Mouse (Mus musculus): Measurements from ENCODE around the gene Tmem63b. TPM values are rescaled to one million over a fixed set of nuclear protein-coding genes. Genes with fewer than 3 reads are reported as not detected.
A peak's percentile ranks its signal among the peaks of the same experiment; 100 is the strongest.

The Tmem63b gene
- polyA plus RNA-seq, 1 experiment from 2014 or later = 108 TPM

DNA sequence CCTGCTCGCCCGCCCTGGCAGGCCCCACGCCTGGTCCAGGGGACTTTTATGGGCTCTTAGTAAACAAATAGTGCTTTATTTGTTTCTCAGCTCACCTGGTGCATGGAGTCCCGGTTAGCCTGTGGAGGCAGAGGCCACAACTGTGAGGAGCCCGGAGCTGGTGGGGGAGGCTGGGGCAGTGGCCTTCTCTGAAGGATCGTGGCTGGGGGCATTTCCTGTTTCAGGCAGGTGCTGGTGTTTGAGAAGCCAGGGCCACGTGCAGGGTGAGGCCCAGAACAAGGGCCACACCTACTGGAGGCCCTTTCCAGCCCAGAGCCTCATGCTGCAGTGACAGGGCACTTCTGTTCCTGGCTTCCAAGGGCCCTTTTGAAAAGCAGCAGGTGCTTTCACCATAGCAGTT is 39.5 kb upstream of the Tmem63b start:
- Histone ChIP-seq H3K4me2 (replicated peaks) (no peak overlapping the region), H3K36me3 (no peaks in the 10 kb centered on the region), H3K4me3 (no peak overlapping the region), H3K27me3 (replicated peaks) (no peaks in the 10 kb centered on the region), H3K27ac (no peak overlapping the region), H3K9me3 (no peaks in the 10 kb centered on the region), H3K9ac (no peak overlapping the region), H3K4me1 (peaks cover 9% of the 10 kb centered on the region; the same call in 1 of the 2 replicates)
- ATAC-seq (ENCODE audit: low FRiP score, low read depth) = no peak
- WGBS = 54% methylated on average over 7 of the region's 7 CpGs

DNA sequence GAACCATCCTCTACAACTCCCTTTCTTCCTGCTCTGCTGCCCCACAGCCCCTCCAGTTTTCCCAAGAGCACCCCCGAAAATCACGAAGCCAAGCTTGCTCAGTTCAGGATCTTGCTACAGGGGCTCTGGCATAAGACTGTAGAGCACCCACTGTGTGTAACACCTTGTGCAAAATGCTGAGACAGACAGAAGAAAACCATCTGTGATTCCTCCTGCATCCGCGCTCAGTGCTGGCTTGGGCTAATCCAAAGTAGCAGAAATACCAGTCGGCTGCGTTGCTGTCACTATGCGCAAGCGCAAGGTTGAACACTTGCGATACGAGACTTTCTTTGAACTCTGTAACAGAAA is 37.8 kb upstream of the Tmem63b start:
- no peak overlapping the region for H3K27ac ChIP-seq
- peaks cover 9% of the 10 kb centered on the region; the same call in 1 of the 2 replicates for H3K4me1 ChIP-seq
- no peak overlapping the region for H3K4me2 ChIP-seq (replicated peaks)
- H3K9me3 ChIP-seq = no peaks in the 10 kb centered on the region
- no peaks in the 10 kb centered on the region for H3K27me3 ChIP-seq (replicated peaks)
- H3K9ac ChIP-seq = no peak overlapping the region; the same call in 1 of the 2 replicates
- H3K4me3 ChIP-seq = no peak overlapping the region
- 84% methylated on average over 10 of the region's 10 CpGs for WGBS
- ATAC-seq (ENCODE audit: low FRiP score, low read depth) = peak; percentile 42; the same call in 1 of the 2 replicates
- H3K36me3 ChIP-seq = no peaks in the 10 kb centered on the region

DNA sequence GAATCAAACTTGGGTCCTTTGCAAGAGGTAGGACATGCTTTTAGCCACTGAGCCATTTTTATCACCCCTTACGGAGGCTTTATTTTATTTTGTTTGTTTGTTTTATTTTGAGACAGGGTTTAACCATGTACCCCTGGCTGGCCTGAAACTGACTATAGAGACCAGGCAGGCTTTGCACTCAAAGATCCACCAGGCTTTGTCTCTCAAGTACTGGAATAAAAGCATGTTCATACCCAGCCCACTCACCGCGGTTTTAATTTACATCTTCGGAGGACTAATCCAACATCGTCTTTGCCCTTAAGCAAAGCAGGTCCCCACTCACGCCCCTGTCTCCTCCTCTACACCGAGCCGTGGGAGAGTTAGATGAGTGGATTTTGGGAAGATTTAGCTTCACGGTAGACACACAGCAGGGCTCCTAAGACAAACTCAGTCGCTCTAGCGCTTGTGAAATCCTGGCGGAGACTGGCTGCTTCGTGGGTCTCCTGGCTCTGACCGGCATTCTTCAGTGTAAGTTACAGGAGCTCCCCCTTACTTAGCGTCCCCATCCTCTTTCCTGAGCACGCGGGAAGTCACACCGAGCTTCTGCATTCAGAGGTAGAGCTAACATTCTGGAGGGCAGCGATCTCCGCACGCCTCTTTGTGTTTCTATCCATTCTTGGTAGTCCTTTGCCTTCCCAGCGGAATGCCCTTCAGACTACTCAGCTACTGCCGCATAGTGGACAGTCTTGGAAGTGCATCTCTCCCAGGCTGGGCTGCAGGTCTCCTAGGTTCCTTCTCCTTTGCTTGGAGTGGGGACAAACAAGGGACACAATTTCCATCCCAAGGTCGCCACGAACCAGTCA is 37.2 kb upstream of the Tmem63b start:
- H3K27me3 ChIP-seq (replicated peaks) = no peaks in the 10 kb centered on the region
- H3K9ac ChIP-seq = peak overlapping the region; percentile 77
- H3K4me1 ChIP-seq = peaks cover 9% of the 10 kb centered on the region; the same call in 1 of the 2 replicates
- H3K4me2 ChIP-seq (replicated peaks) = peak overlapping the region; percentile 66
- H3K9me3 ChIP-seq = no peaks in the 10 kb centered on the region
- no peak overlapping the region; the same call in 1 of the 2 replicates for H3K27ac ChIP-seq
- 5% methylated on average over 25 of the region's 25 CpGs for WGBS
- no peaks in the 10 kb centered on the region for H3K36me3 ChIP-seq
- ATAC-seq (ENCODE audit: low FRiP score, low read depth) = peak; percentile 66
- H3K4me3 ChIP-seq = peak overlapping the region; percentile 46

DNA sequence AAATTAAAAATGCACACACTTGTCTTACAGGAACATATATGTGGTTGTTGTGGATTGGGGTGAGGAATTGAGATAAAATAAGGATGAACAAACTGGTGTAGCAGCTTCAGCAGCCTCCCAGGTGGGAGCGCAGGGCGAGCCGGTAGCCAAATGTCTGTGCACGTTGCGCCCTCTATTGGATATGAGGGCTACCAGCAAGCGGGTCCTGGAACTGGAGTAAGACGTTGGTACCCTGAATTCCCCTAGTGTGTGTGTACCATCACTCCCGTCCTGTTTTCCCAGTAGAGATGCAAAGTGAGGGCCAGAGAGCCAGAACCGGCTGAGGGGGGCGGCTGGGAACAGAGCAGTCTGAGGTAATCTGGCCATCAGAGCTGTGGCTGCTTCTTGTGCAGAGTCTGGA is 31.6 kb upstream of the Tmem63b start:
- Histone ChIP-seq H3K9ac (no peak overlapping the region), H3K9me3 (no peaks in the 10 kb centered on the region), H3K4me3 (no peak overlapping the region), H3K27ac (no peak overlapping the region), H3K4me1 (peaks cover 6% of the 10 kb centered on the region; the same call in 1 of the 2 replicates), H3K27me3 (replicated peaks) (no peaks in the 10 kb centered on the region), H3K36me3 (no peaks in the 10 kb centered on the region), H3K4me2 (replicated peaks) (no peak overlapping the region)
- 12% methylated on average over 10 of the region's 10 CpGs for WGBS
- ATAC-seq (ENCODE audit: low FRiP score, low read depth) = no peak

- no peak for ATAC-seq (ENCODE audit: low FRiP score, low read depth)
- no peaks in the 10 kb centered on the region for H3K36me3 ChIP-seq
- H3K9ac ChIP-seq = no peak overlapping the region
- no peaks in the 10 kb centered on the region for H3K27me3 ChIP-seq (replicated peaks)
- no peak overlapping the region for H3K4me3 ChIP-seq
- H3K27ac ChIP-seq = no peak overlapping the region
- 71% methylated on average over 3 of the region's 3 CpGs for WGBS
- no peaks in the 10 kb centered on the region for H3K4me1 ChIP-seq
- no peak overlapping the region for H3K4me2 ChIP-seq (replicated peaks)
- H3K9me3 ChIP-seq = no peaks in the 10 kb centered on the region
These were observed 24.8 kb upstream of the Tmem63b start for GRCm38 (mm10) chr17:45711525-45711924.

- no peaks in the 10 kb centered on the region for H3K4me1 ChIP-seq
- ATAC-seq (ENCODE audit: low FRiP score, low read depth) = no peak
- H3K36me3 ChIP-seq = no peaks in the 10 kb centered on the region
- H3K27me3 ChIP-seq (replicated peaks) = no peaks in the 10 kb centered on the region
- H3K4me2 ChIP-seq (replicated peaks) = no peak overlapping the region
- no peaks in the 10 kb centered on the region for H3K9me3 ChIP-seq
- H3K4me3 ChIP-seq = no peak overlapping the region
- H3K27ac ChIP-seq = no peak overlapping the region
- H3K9ac ChIP-seq = no peak overlapping the region
- 85% methylated on average over 8 of the region's 8 CpGs for WGBS
These were observed 23.7 kb upstream of the Tmem63b start for GRCm38 (mm10) chr17:45710407-45710806.

DNA sequence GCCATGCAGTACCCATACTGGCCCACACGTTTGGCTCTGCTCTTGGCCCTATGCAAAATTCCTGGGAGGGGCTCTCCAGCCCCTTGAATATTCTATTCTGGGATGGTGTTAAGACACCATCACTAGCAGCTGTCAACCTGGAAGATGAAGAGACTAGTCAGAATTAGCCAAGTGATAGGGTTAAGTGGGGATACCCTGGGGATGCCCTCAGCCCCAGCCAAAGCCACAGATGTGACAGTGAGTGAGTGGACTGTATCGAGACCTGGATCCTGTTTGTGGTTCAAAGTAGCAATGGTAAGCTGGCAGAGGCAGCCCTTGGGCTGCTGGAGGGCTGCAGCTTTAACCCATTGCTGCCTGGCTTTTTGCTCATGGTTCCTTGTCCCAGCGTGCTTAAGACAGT is 23.1 kb upstream of the Tmem63b start:
- no peak for ATAC-seq (ENCODE audit: low FRiP score, low read depth)
- Histone ChIP-seq H3K9ac (no peak overlapping the region), H3K4me2 (replicated peaks) (no peak overlapping the region), H3K9me3 (no peaks in the 10 kb centered on the region), H3K4me1 (no peaks in the 10 kb centered on the region), H3K27me3 (replicated peaks) (no peaks in the 10 kb centered on the region), H3K4me3 (no peak overlapping the region), H3K36me3 (no peaks in the 10 kb centered on the region), H3K27ac (no peak overlapping the region)
- 49% methylated on average over 3 of the region's 3 CpGs for WGBS

GRCm38 (mm10) chr17:45708179-45708578 is 21.5 kb upstream of the Tmem63b start:
- Histone ChIP-seq H3K4me1 (no peaks in the 10 kb centered on the region), H3K27me3 (replicated peaks) (no peaks in the 10 kb centered on the region), H3K27ac (no peak overlapping the region), H3K9me3 (no peaks in the 10 kb centered on the region), H3K36me3 (no peaks in the 10 kb centered on the region), H3K9ac (no peak overlapping the region), H3K4me3 (no peak overlapping the region), H3K4me2 (replicated peaks) (no peak overlapping the region)
- 91% methylated on average over 8 of the region's 8 CpGs for WGBS
- ATAC-seq (ENCODE audit: low FRiP score, low read depth) = no peak

DNA sequence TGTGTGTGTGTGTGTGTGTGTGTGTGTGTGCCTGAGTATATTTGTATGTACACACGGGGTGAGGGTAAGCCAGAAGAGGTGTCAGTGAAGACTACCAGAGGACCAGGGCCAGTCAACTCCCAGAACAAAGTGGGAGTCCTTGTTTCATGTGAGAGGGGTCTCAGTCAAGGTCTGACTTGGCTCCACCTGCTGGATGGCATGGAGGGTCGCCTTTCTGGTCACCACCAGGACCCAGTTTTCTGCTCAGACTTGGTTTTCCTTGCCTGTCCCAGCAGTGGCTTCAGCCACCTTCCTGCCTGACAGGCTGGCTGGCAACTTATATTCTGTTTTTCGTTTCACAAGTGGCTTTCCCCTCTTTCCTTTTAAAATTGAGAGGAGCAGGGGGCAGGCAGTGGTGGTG is 20.7 kb upstream of the Tmem63b start:
- Histone ChIP-seq H3K4me2 (replicated peaks) (no peak overlapping the region), H3K9me3 (no peaks in the 10 kb centered on the region), H3K4me3 (no peak overlapping the region), H3K9ac (no peak overlapping the region), H3K36me3 (no peaks in the 10 kb centered on the region), H3K27ac (no peak overlapping the region), H3K27me3 (replicated peaks) (no peaks in the 10 kb centered on the region), H3K4me1 (no peaks in the 10 kb centered on the region)
- ATAC-seq (ENCODE audit: low FRiP score, low read depth) = no peak
- 43% methylated on average over 3 of the region's 3 CpGs for WGBS

DNA sequence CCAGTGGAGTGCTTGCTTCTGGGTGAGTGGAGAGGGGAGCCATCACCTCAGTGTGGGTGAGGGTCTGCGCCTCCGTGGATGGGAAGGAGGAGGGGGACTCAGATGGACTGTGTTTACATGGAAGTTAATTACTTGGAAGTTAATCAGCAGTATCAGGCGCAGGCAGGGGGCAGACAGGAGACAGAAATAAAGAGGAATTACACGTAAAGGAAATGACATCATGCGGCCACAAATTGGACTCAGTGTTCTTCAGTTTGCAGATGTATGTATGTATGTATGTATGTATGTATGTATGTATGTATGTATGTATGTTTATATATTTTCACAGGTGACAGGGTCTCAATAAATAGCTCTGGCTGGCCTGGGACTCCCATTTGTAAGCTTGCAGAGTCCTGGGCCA is 20.1 kb upstream of the Tmem63b start:
- no peak overlapping the region for H3K4me3 ChIP-seq
- ATAC-seq (ENCODE audit: low FRiP score, low read depth) = no peak
- H3K9ac ChIP-seq = no peak overlapping the region
- H3K9me3 ChIP-seq = no peaks in the 10 kb centered on the region
- no peaks in the 10 kb centered on the region for H3K36me3 ChIP-seq
- H3K27ac ChIP-seq = no peak overlapping the region
- no peak overlapping the region for H3K4me2 ChIP-seq (replicated peaks)
- H3K27me3 ChIP-seq (replicated peaks) = no peaks in the 10 kb centered on the region
- no peaks in the 10 kb centered on the region for H3K4me1 ChIP-seq
- WGBS = 74% methylated on average over 5 of the region's 5 CpGs

- Histone ChIP-seq H3K4me1 (no peaks in the 10 kb centered on the region), H3K36me3 (peaks cover 6% of the 10 kb centered on the region; the same call in 1 of the 2 replicates), H3K4me3 (no peak overlapping the region), H3K27ac (no peak overlapping the region), H3K27me3 (replicated peaks) (no peaks in the 10 kb centered on the region), H3K9me3 (no peaks in the 10 kb centered on the region), H3K4me2 (replicated peaks) (no peak overlapping the region), H3K9ac (no peak overlapping the region)
- no peak for ATAC-seq (ENCODE audit: low FRiP score, low read depth)
- 69% methylated on average over 7 of the region's 7 CpGs for WGBS
These were observed 16.5 kb upstream of the Tmem63b start for GRCm38 (mm10) chr17:45703187-45703586.

- H3K27ac ChIP-seq = no peak overlapping the region
- H3K9me3 ChIP-seq = no peaks in the 10 kb centered on the region
- 54% methylated on average over 4 of the region's 4 CpGs for WGBS
- H3K4me1 ChIP-seq = no peaks in the 10 kb centered on the region
- no peaks in the 10 kb centered on the region for H3K27me3 ChIP-seq (replicated peaks)
- H3K9ac ChIP-seq = no peak overlapping the region
- no peak for ATAC-seq (ENCODE audit: low FRiP score, low read depth)
- no peak overlapping the region for H3K4me3 ChIP-seq
- H3K36me3 ChIP-seq = peaks cover 13% of the 10 kb centered on the region; the same call in 1 of the 2 replicates
- no peak overlapping the region for H3K4me2 ChIP-seq (replicated peaks)
These were observed 15.5 kb upstream of the Tmem63b start for GRCm38 (mm10) chr17:45702254-45702653.

DNA sequence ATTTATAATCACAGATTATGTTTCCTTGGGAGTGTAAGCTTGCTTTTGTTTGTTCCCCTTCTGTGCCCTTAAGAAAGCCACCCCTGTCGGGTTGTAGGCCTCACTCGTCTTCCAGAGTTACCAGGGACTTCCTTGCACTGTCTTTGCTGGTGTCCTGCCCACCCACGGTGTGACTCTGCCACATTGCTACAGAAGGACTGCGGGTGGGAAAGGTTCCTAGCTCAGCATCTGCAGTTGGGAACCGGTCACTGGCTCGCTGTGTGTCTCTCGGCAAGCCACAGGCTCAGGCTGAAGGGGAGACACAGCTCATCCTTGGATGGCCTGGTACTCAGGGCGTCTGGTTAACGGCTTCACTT is 14.5 kb upstream of the Tmem63b start:
- no peak overlapping the region for H3K4me2 ChIP-seq (replicated peaks)
- H3K36me3 ChIP-seq = peaks cover 19% of the 10 kb centered on the region; the same call in 1 of the 2 replicates
- no peak overlapping the region for H3K27ac ChIP-seq
- H3K4me3 ChIP-seq = no peak overlapping the region
- no peaks in the 10 kb centered on the region for H3K4me1 ChIP-seq
- WGBS = 79% methylated on average over 9 of the region's 9 CpGs
- no peaks in the 10 kb centered on the region for H3K27me3 ChIP-seq (replicated peaks)
- no peak for ATAC-seq (ENCODE audit: low FRiP score, low read depth)
- H3K9me3 ChIP-seq = no peaks in the 10 kb centered on the region
- H3K9ac ChIP-seq = no peak overlapping the region
